Mouse (Mus musculus) midbrain, embryonic 14.5 days (tissue): Measurements from ENCODE around the gene 6430548M08Rik. TPM values are rescaled to one million over a fixed set of nuclear protein-coding genes. Genes with fewer than 3 reads are reported as not detected.

Experiments used
- ATAC-seq: fragments of 200-750 bp; cut with Nextera tagmentation; 2 replicates; pipeline ENCODE4 v1.8.0; 2017; ENCODE audit warnings: moderate number of reproducible peaks, moderate library complexity; ENCODE audit not compliant: low FRiP score, low TSS enrichment
- DNase-seq: peaks from one replicate; pipeline ENCODE4 v3.0.0-alpha.2; 2015
- H3K27ac ChIP-seq: fragments of 300-500 bp; sonication (generic); replicated peaks from 2 replicates; pipeline ENCODE4 v1.5.1; 2014; ENCODE audit warnings: mild to moderate bottlenecking, low read depth, low read length, moderate library complexity
- H3K27me3 ChIP-seq: fragments of 300-500 bp; sonication (generic); 2 replicates; pipeline ENCODE4 v1.6.1; 2014; ENCODE audit warnings: low read length, control low read depth, mixed read lengths; ENCODE audit not compliant: control insufficient read depth, insufficient read depth
- H3K36me3 ChIP-seq: fragments of 300-500 bp; sonication (generic); 2 replicates; pipeline ENCODE4 v1.6.1; 2014; ENCODE audit warnings: low read length, control low read depth; ENCODE audit not compliant: control insufficient read depth, insufficient read depth
- H3K4me1 ChIP-seq: fragments of 300-500 bp; sonication (generic); 2 replicates; pipeline ENCODE4 v1.6.1; 2014; ENCODE audit warnings: mild to moderate bottlenecking, antibody characterized with exemption, low read length, control low read depth; ENCODE audit not compliant: control insufficient read depth, insufficient read depth
- H3K4me2 ChIP-seq: fragments of 300-500 bp; sonication (generic); 2 replicates; pipeline ENCODE4 v1.6.1; 2014; ENCODE audit warnings: mild to moderate bottlenecking, low read length, moderate library complexity
- H3K4me3 ChIP-seq: fragments of 300-500 bp; sonication (generic); replicated peaks from 2 replicates; pipeline ENCODE4 v1.5.1; 2014; ENCODE audit warnings: low read depth, low read length
- H3K9ac ChIP-seq: fragments of 300-500 bp; sonication (generic); replicated peaks from 2 replicates; pipeline ENCODE4 v1.6.1; 2014; ENCODE audit warnings: mild to moderate bottlenecking, low read length, moderate library complexity
- H3K9me3 ChIP-seq: fragments of 300-500 bp; sonication (generic); 2 replicates; pipeline ENCODE4 v1.6.1; 2016; ENCODE audit warnings: low read length, control low read depth, mixed read lengths; ENCODE audit not compliant: control insufficient read depth
- WGBS: fragments of 180-500 bp; shearing (Covaris S2); extraction: QIAGEN DNeasy Blood & Tissue Kit; methylation state at CpG from one replicate; pipeline ENCODE4 v1.1.7; 2014; 5-methylcytosine and 5-hydroxymethylcytosine counted together
- polyA plus RNA-seq: library from polyadenylated mRNA; unstranded; fragments of >200 nt; fragmentation: Nextera tagmentation; extraction: Ambion mirVana; gene quantifications from 2 replicates; pipeline ENCODE4 v1.2.1, GENCODE M21; 2014

The 6430548M08Rik gene
- polyA plus RNA-seq, 1 experiment from 2014 or later, result 35.5 TPM

- Histone ChIP-seq H3K36me3 (0 out of 2 replicates have a peak, but pooled peaks cover 9% of the 10 kb centered on the region), H3K27ac (peak overlapping the region; percentile 81), H3K4me2 (no peak overlapping the region), H3K4me3 (no peak overlapping the region), H3K27me3 (no peaks in the 10 kb centered on the region), H3K9me3 (no peaks in the 10 kb centered on the region), H3K4me1 (peaks cover 22% of the 10 kb centered on the region), H3K9ac (peak overlapping the region; percentile 20; the same call in 1 of the 2 replicates)
- ATAC-seq, result peak; percentile 43
- WGBS, result 56% methylated on average over 15 of the region's 15 CpGs
- DNase-seq, result peak; percentile 57
Measured at GRCm38 (mm10) chr8:120143911-120144651, 30.1 kb downstream of the 6430548M08Rik start.

- DNase-seq (no peak), ATAC-seq (peak; percentile 50)
- Histone ChIP-seq H3K36me3 (0 out of 2 replicates have a peak, but pooled peaks cover 9% of the 10 kb centered on the region), H3K27me3 (no peaks in the 10 kb centered on the region), H3K4me1 (peaks cover 22% of the 10 kb centered on the region), H3K9me3 (no peaks in the 10 kb centered on the region), H3K27ac (peak overlapping the region; percentile 81), H3K4me2 (peak overlapping the region; percentile 12), H3K4me3 (no peak overlapping the region), H3K9ac (peak overlapping the region; percentile 20; the same call in 1 of the 2 replicates)
- WGBS, result 51% methylated on average over 12 of the region's 12 CpGs
Measured at GRCm38 (mm10) chr8:120144652-120145301, 30.8 kb downstream of the 6430548M08Rik start.

- Histone ChIP-seq H3K4me3 (no peak overlapping the region), H3K4me1 (peaks cover 22% of the 10 kb centered on the region), H3K36me3 (peaks cover 13% of the 10 kb centered on the region; the same call in 1 of the 2 replicates), H3K4me2 (no peak overlapping the region), H3K9me3 (no peaks in the 10 kb centered on the region), H3K9ac (no peak overlapping the region), H3K27me3 (no peaks in the 10 kb centered on the region), H3K27ac (no peak overlapping the region)
- ATAC-seq, result no peak
- no peak for DNase-seq
- WGBS, result 76% methylated on average over 1 of the region's 1 CpGs
Measured at GRCm38 (mm10) chr8:120146051-120146450, 32.1 kb downstream of the 6430548M08Rik start.

DNA sequence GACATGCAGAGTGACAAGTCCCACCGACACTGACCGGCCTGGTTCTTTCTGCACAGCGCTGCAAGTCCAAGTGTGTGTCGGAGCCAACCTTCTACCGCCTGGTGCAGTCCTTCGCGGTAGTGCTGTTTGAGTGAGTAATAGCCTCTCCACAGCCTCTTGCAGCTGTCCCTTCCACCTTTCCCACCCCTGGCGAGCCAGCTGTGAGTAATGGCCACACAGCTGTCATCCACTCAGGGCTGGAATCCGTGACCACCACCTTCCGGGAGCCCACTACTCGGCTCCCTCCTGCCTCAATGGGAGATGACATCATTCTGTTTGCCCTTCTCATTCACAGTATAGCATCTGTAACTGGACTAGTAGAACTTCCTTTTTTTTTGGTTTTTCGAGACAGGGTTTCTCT is 36.1 kb downstream of the 6430548M08Rik start:
- ATAC-seq (no peak), DNase-seq (no peak)
- Histone ChIP-seq H3K4me1 (peaks cover 7% of the 10 kb centered on the region; the same call in 1 of the 2 replicates), H3K27ac (no peak overlapping the region), H3K36me3 (peaks cover 28% of the 10 kb centered on the region), H3K4me2 (no peak overlapping the region), H3K9me3 (no peaks in the 10 kb centered on the region), H3K9ac (no peak overlapping the region), H3K4me3 (no peak overlapping the region), H3K27me3 (no peaks in the 10 kb centered on the region)
- WGBS, result 83% methylated on average over 12 of the region's 12 CpGs

DNA sequence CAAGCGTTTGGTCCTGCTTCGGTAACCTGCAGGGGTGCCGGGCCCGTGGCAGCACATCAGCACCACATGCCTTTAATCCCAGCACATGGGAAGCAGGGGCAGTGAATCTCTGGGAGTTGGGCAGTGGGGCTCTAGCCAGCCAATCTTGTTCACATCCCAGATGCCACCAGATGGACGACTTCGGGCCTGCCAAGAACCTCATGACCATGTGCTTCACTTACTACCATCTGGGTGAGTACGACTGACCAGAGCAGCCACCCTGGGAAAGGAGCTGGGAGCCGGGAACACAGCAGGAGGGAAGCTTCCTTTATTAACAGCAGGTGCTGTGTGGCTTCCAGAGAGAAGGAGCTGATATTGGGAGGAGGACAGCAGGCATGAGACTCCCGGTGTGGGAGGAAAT is 37.2 kb downstream of the 6430548M08Rik start:
- Histone ChIP-seq H3K4me1 (no peaks in the 10 kb centered on the region), H3K9ac (no peak overlapping the region), H3K27me3 (no peaks in the 10 kb centered on the region), H3K9me3 (no peaks in the 10 kb centered on the region), H3K4me2 (no peak overlapping the region), H3K36me3 (peaks cover 27% of the 10 kb centered on the region), H3K27ac (no peak overlapping the region), H3K4me3 (no peak overlapping the region)
- no peak for ATAC-seq
- 73% methylated on average over 9 of the region's 9 CpGs for WGBS
- no peak for DNase-seq

GRCm38 (mm10) chr8:120152636-120153035 is 38.7 kb downstream of the 6430548M08Rik start:
- DNase-seq (no peak), ATAC-seq (no peak)
- H3K4me3 ChIP-seq, result no peak overlapping the region
- 68% methylated on average over 7 of the region's 7 CpGs for WGBS
- H3K4me2 ChIP-seq, result no peak overlapping the region
- peaks cover 23% of the 10 kb centered on the region for H3K36me3 ChIP-seq
- no peaks in the 10 kb centered on the region for H3K9me3 ChIP-seq
- H3K4me1 ChIP-seq, result no peaks in the 10 kb centered on the region
- H3K9ac ChIP-seq, result no peak overlapping the region
- no peaks in the 10 kb centered on the region for H3K27me3 ChIP-seq
- no peak overlapping the region for H3K27ac ChIP-seq

- H3K4me1 ChIP-seq, result no peaks in the 10 kb centered on the region
- ATAC-seq, result no peak
- 85% methylated on average over 8 of the region's 8 CpGs for WGBS
- no peak overlapping the region for H3K9ac ChIP-seq
- no peak for DNase-seq
- H3K4me3 ChIP-seq, result no peak overlapping the region
- peaks cover 23% of the 10 kb centered on the region; the same call in 1 of the 2 replicates for H3K36me3 ChIP-seq
- no peak overlapping the region for H3K27ac ChIP-seq
- no peak overlapping the region for H3K4me2 ChIP-seq
- no peaks in the 10 kb centered on the region for H3K27me3 ChIP-seq
- no peaks in the 10 kb centered on the region for H3K9me3 ChIP-seq
Measured at GRCm38 (mm10) chr8:120160366-120160765, 46.4 kb downstream of the 6430548M08Rik start.

DNA sequence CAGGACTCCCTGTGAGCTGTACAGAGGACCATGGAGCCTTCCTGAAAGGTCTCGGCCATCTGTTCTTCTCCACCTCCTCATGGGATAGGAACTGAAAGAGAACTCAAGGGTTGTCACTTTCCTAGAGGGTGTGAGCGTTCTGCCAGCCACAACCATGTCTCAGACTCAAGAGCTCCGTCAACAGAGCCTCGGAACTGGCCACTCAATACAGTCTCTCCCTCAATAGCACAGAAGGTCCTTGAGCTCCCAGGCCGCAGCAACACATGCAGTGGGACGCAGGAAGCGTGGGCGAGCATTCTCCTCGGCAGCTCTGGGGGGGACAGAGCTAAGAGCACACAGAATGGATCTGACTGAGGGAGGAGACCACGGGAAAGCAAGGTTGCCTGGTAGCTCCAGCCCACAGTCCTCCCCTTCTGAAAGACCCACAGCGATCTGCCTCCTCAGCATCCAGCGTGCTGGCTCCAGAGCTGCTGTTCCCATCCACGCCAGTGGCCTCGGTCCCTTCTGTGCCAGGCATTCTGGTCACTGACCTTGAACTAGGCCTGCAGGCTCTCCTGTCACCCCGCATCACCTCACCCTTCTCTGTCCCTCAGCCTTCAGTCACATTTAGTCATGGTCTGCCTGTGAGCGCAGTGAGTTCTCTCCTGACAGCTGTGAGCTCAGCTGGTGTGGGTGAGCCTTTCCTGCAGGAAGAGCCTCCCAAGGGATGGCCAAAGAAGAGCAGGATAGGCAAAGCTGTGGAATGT is 47.9 kb downstream of the 6430548M08Rik start:
- no peak for DNase-seq
- WGBS, result 73% methylated on average over 16 of the region's 16 CpGs
- H3K9ac ChIP-seq, result no peak overlapping the region; the same call in 1 of the 2 replicates
- no peak overlapping the region for H3K27ac ChIP-seq
- no peaks in the 10 kb centered on the region for H3K27me3 ChIP-seq
- ATAC-seq, result no peak
- H3K9me3 ChIP-seq, result no peaks in the 10 kb centered on the region
- peaks cover 20% of the 10 kb centered on the region; the same call in 1 of the 2 replicates for H3K36me3 ChIP-seq
- no peaks in the 10 kb centered on the region for H3K4me1 ChIP-seq
- no peak overlapping the region for H3K4me2 ChIP-seq
- H3K4me3 ChIP-seq, result no peak overlapping the region
